Mouse (Mus musculus) bone marrow, adult 2 months (tissue): ENCODE results near the gene Micu2.

Experiments
- CTCF ChIP-seq: fragments of 200-500 bp; IDR thresholded peaks from 2 replicates; pipeline ENCODE4 v1.5.1; 2011; ENCODE audit warnings: low read length, control low read depth; ENCODE audit not compliant: control insufficient read depth, insufficient read depth
- POLR2A ChIP-seq: fragments of 200-500 bp; IDR thresholded peaks from 2 replicates; pipeline ENCODE4 v1.6.1; 2011; ENCODE audit warnings: low read depth, mild to moderate bottlenecking, control low read depth, low read length, borderline replicate concordance; ENCODE audit not compliant: control insufficient read depth

DNA sequence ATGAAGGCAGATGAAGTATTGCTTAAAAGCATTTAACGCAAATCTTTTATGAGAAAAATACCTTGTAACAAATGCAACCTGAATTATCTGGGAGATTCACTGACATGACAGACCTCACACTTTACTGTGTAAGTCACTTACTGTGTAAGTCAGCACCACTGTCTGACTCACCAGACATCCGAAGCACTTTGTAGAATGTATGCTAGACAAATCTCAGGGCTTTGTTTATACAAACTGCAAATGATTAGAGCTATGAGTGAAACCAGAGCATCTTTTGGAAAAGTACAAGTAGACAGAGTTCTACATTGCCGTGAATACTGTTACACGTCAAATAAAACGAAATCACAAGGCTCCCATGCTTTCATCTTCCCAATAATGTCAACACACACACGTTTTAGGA, 23.4 kb downstream of the Micu2 start:
- TF ChIP-seq POLR2A: no peak
- no peak for TF ChIP-seq CTCF
